Mouse (Mus musculus): ENCODE measurements around the gene Epp13.

GRCm38 (mm10) chr7:6258232-6259220 lies 6.0 kb downstream of the Epp13 start:
- TF ChIP-seq CTCF (IDR thresholded peaks at IDR 0.05; ENCODE audit: control insufficient read depth, insufficient read depth, insufficient read length): no peak
- TF ChIP-seq CEBPB (IDR thresholded peaks at IDR 0.05; ENCODE audit: low read depth): no peak
- no peak for TF ChIP-seq MAX (IDR thresholded peaks at IDR 0.05)
- TF ChIP-seq MYOG (IDR thresholded peaks at IDR 0.05; ENCODE audit: control insufficient read depth, extremely low read depth, insufficient read length): no peak
- no peak for TF ChIP-seq USF1 (IDR thresholded peaks at IDR 0.05; ENCODE audit: low read depth)
- TF ChIP-seq MYOD1 (IDR thresholded peaks at IDR 0.05; ENCODE audit: control insufficient read depth, insufficient read length, low read depth): no peak
